Mouse (Mus musculus) heart, embryonic 12.5 days (tissue): Measurements from ENCODE around the gene Slc37a2. TPM values are rescaled to one million over a fixed set of nuclear protein-coding genes. Genes with fewer than 3 reads are reported as not detected.

ENCODE experiments used
- ATAC-seq: fragments of 200-750 bp; cut with Nextera tagmentation; 2 replicates; pipeline ENCODE4 v1.8.0; 2017; ENCODE audit warnings: moderate TSS enrichment, moderate library complexity; ENCODE audit not compliant: insufficient number of reproducible peaks, low FRiP score
- H3K27ac ChIP-seq: fragments of 300-500 bp; sonication (generic); 2 replicates; pipeline ENCODE4 v1.5.1; 2016; ENCODE audit warnings: mild to moderate bottlenecking, moderate library complexity; ENCODE audit not compliant: poor library complexity, severe bottlenecking
- H3K27me3 ChIP-seq: fragments of 300-500 bp; sonication (generic); replicated peaks from 2 replicates; pipeline ENCODE4 v1.6.1; 2016; ENCODE audit warnings: mild to moderate bottlenecking, moderate library complexity
- H3K36me3 ChIP-seq: fragments of 300-500 bp; sonication (generic); 2 replicates; pipeline ENCODE4 v1.6.1; 2016; ENCODE audit warnings: mild to moderate bottlenecking, moderate library complexity
- H3K4me1 ChIP-seq: fragments of 300-500 bp; sonication (generic); replicated peaks from 2 replicates; pipeline ENCODE4 v1.6.1; 2016; ENCODE audit warnings: mild to moderate bottlenecking
- H3K4me2 ChIP-seq: fragments of 300-500 bp; sonication (generic); 2 replicates; pipeline ENCODE4 v1.6.1; 2016; ENCODE audit warnings: mild to moderate bottlenecking, moderate library complexity
- H3K4me3 ChIP-seq: fragments of 300-500 bp; sonication (generic); 2 replicates; pipeline ENCODE4 v1.5.1; 2016; ENCODE audit warnings: mild to moderate bottlenecking
- H3K9ac ChIP-seq: fragments of 300-500 bp; sonication (generic); 2 replicates; pipeline ENCODE4 v1.6.1; 2016; ENCODE audit warnings: mild to moderate bottlenecking, moderate library complexity
- H3K9me3 ChIP-seq: fragments of 300-500 bp; sonication (generic); replicated peaks from 2 replicates; pipeline ENCODE4 v1.6.1; 2016; ENCODE audit warnings: mild to moderate bottlenecking, moderate library complexity
- WGBS: fragments of 180-500 bp; shearing (Covaris S2); methylation state at CpG from one replicate; pipeline ENCODE4 v1.1.7; 2016; 5-methylcytosine and 5-hydroxymethylcytosine counted together
- polyA plus RNA-seq: library from polyadenylated mRNA; unstranded; fragments of >200 nt; fragmentation: Nextera tagmentation; extraction: Ambion mirVana; gene quantifications from 2 replicates; pipeline ENCODE4 v1.2.1, GENCODE M21; 2016

Slc37a2 gene
- polyA plus RNA-seq, 1 experiment from 2014 or later = 1.5 TPM

- Histone ChIP-seq H3K4me1 (peaks cover 35% of the 10 kb centered on the region), H3K9ac (no peak overlapping the region)
These were observed 76.6 kb downstream of the Slc37a2 start for GRCm38 (mm10) chr9:37178911-37179310.

More at GRCm38 (mm10) chr9:37178911-37179310, 76.6 kb downstream of the Slc37a2 start:
- Histone ChIP-seq H3K4me2 (no peak overlapping the region), H3K9me3 (no peaks in the 10 kb centered on the region), H3K27me3 (peaks cover 4% of the 10 kb centered on the region; the same call in 1 of the 2 replicates), H3K36me3 (no peaks in the 10 kb centered on the region), H3K27ac (no peak overlapping the region), H3K4me3 (no peak overlapping the region)
- no peak for ATAC-seq
- WGBS = 36% methylated on average over 4 of the region's 4 CpGs

Other genes with a start within 250 kb of the Slc37a2 start
- 8.2 and 8.8 TPM in 2 replicates for gene Pknox2, start 108.3 kb downstream of the Slc37a2 start, polyA plus RNA-seq
- 8.2 and 9.1 TPM in 2 replicates for gene Tmem218, start 47.5 kb downstream of the Slc37a2 start, polyA plus RNA-seq
- 5.4 and 5.6 TPM in 2 replicates for gene Ccdc15, start 92.7 kb upstream of the Slc37a2 start, polyA plus RNA-seq
- gene Hepacam, start 111.6 kb upstream of the Slc37a2 start, polyA plus RNA-seq = 0.06 TPM in 1 of 2 replicates, not detected in the other
- gene Robo4, start 146.2 kb upstream of the Slc37a2 start, polyA plus RNA-seq = 4.6 and 6.2 TPM in 2 replicates
- gene Robo3, start 177.5 kb upstream of the Slc37a2 start, polyA plus RNA-seq = 0.10 and 0.20 TPM in 2 replicates
- gene Msantd2, start 233.6 kb upstream of the Slc37a2 start, polyA plus RNA-seq = 21.7 and 28.2 TPM in 2 replicates